Mouse (Mus musculus): ENCODE results near the gene Dedd2.

Gene Dedd2

DNA sequence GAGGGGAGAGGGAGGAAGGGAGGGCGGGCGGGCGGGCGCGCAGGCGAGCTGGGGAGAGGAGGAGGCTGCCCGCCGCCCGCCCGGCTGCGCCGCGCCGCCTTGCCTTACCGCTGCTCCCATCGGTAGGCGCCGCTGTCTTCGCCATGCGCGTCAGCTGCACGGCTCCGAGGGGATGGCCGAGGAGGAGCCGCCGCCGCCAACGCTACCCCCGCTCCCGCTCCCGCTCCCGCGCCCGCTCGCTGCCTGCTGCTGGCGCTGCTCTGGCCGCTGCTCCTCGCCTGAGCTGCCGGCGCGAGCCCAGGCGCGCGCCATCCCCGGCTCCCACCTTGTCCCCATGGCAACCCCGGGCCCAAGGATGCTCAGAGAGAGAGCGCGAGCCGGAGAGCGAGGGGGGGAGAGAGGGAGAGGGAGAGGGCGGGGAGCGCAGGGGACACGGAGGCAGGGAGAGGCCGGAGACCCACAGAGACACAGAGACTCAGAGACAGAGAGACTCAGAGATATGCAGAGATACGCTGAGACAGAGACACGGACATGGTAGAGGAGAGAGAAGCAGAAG lies 40.7 kb downstream of the Dedd2 start, which contains the start of gene Pou2f2:
Gene Pou2f2, minus strand, starts transcription at position 121 of the 556 bp plus-strand sequence.
- no peak for DNase-seq (ENCODE audit: low read depth, low spot score)

DNA sequence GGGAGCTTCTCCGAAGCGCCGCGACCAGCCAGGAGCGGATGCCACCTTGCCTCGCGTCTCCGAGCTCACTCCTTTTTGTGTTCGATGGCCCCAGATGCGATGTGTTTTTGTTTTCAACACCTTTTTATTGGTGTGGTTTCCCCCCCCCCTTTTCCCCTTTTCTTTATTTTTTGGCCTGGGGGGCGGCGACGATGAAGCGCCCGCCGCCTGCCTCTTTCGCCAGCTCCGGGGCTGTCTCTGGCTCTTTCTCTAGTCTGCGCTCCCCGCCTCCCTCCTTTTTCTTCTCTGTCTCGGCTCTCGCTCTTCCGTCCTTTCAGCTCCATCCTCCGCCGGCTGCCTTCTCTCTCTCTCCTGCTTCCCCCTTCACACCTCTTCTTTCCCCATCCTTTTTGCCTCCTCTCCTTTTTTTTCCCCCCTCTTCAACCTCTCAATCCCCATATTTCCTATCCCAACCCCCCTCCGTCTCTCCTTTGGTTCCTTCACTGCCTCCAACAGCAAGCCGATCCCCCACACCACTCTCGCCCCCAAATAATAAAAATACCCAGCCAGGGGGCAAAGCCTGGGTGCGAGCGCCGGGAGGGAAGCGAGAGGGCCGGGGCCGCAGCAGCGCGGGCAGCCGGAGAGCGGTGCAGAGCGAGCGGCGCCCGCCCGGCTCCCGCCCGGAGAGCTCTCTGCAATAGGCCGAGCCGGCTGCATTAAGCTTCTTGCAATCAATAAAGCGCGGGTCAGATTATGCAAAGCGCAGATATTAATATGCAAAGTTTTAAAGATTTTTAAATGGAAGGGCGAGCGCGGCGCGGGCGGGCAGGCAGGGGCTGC lies 41.4 kb downstream of the Dedd2 start:
- peak; percentile 65 for DNase-seq (ENCODE audit: low read depth, low spot score)

DNA sequence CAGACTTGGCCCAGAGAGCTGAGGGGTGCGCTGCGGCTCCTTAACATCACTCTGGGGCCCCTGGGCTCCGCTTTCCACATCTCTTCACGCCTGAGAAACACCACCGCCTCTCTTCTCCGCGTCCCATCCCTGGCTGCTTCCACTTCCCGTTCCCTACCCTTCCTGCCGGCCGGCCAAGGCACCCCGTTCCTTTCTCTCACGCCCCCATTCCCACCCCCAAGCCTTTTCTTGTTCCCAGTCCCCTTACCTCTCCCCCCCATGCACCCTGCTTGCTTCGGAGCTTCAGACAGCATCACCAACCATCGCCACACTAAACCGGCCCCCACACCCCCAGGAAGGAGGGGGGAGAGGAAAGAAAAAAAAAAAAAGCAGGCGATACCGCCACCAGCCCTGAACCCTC lies 42.1 kb downstream of the Dedd2 start:
- DNase-seq (ENCODE audit: low read depth, low spot score), result no peak

DNA sequence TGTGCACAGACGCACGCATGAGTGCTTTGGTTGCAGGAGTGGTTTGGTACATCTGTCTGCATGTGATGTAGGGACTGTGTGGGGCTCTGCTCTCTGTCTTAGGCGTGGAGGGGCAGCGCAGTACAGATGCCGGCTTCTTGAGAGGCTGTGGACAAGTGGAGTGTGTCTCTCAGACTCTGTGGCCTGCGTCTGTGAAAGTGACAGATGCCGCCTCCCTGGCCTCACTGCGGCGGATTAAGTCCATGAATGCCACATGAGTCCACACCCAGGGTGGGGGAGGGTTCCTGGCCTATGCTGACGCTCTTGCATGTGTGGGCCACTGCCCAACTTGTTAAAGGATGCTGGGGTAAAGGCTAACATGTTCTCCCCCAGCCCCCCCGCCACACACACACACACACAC lies 46.1 kb downstream of the Dedd2 start:
- peak; percentile 60 for DNase-seq (ENCODE audit: low read depth, low spot score)

DNA sequence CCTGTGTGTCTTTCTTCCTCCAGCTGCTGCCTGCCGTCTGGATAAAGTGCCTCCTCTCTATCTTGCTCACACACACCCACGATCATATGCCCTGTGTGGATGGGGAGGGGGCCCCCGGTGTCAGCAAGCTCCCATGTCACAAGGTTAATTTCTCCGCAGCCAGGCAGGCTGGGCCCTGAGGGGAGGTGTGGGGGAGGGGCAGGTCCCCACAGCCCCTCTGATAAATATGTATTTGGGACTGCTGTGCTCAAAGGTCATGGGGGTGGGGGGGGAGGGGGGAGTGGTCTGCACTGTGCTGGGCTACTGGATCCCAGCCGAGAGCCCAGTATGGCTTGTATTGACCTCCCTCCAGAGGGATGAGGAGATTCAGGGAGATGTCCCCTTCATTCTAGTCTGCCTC lies 47.7 kb downstream of the Dedd2 start:
- DNase-seq (ENCODE audit: low read depth, low spot score), result no peak

DNA sequence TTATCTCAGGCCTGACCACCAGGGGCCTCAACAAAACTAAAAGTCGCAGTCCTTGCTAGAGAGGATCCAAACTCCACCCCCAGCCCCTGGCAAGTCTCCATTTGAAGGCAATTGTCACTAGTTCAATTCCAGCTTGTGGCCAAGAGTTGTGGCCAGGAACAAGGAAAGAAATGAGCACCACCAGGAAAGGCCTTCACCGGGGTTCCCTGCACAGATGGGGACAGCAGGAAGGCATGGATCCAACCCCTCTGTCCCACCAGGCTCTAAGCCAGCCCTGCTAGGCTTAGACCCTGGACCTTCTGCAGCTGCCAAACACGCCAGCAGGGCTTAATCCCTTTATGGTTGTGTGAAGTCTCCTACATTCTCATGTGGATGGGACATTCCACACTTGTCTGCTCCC lies 49.8 kb downstream of the Dedd2 start:
- DNase-seq (ENCODE audit: low read depth, low spot score), result no peak

DNA sequence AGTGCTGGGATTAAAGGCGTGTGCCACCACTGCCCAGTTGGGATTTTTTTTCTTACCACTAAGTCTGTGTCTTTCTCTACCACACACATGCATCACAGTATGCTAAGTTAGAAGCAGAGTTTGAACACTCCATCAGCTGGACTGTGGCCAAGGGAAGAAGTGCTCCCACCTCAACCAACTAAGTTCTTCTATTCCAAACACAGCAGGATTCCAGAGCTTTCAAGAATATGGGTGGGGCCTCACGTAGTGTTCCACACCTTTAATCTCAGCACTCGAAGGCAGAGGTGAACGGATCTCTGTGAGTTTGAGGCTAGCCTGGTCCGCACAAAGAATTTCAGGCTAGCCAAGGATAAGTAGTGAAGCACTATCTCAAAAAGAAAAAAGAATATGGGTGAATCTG lies 54.3 kb downstream of the Dedd2 start:
- no peak for DNase-seq (ENCODE audit: low read depth, low spot score)

DNA sequence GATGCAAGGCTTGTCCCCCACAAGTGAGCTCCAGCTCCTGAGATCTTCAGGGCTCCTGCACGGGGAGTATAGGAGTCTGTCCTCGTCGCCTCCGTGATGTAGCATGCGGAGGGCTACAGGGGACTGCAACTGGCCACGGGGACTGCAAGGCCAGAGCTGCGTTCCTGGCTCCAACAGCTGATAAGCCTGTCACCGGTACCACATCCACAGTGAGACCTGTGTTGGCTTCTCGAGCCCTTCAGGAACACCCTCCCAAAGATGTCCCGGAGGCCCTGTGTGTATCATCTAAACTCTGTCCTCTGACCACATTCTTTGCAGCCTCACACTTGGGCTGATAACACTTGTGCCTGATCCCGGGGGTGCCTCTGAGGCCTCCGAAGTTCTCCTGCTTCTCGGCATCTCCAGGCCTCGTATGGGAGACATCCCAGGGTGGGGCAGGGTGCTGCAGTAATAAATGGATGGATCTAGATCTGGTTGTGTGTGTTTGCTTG lies 64.2 kb downstream of the Dedd2 start:
- DNase-seq (ENCODE audit: low read depth, low spot score), result no peak

DNA sequence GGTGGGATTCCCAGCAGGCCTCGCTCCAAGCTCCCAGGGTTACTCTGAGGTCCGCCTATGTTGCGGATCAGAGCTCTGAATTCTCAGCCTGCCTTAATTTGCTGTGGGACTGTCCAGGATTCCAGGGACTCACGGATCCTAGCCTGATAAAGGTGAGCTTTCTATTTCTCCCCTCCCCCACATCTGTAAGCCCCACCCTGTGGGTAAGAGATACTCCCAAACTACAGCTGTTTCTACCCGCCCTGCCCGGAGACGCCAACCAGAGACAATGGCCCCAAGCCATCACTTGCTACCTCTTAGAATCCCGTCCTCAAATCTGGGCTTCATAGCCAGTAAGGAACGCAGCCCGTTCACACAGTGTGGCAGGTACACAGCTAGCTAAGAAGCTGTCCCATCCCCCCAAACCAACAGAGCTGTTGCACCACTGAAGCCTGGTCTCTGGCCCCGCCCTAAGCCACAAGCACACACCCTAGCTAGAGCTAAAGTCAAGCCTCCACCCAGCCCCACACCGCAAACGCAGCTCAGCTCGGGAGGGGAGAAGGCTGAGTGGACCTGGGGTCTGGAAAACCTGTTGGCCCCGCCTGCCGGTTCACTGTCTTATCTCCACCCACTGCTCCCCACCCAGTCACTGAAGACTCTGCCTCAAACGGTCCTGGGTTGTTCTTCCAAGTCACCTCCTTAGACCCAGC lies 64.8 kb downstream of the Dedd2 start:
- DNase-seq (ENCODE audit: low read depth, low spot score), result no peak

DNA sequence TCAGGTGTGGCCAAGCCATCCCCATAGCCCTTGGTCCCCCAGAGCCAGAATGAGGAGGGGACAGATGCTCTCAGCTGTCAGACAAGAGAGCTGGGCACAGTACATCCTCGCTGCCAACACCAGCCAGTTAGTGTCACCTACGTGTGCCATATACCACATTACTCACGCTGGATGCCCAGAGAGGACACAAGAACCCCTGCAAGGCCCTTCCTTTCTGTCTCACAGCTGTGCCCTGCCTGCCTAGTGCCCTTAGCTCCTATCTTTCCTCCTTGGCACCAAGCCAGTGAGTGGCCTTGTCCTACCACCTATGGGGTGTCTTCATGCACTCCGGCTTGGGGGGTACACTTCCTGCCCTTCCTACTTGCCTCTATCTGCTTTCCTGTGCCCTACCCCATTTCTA lies 65.8 kb downstream of the Dedd2 start:
- no peak for DNase-seq (ENCODE audit: low read depth, low spot score)

DNA sequence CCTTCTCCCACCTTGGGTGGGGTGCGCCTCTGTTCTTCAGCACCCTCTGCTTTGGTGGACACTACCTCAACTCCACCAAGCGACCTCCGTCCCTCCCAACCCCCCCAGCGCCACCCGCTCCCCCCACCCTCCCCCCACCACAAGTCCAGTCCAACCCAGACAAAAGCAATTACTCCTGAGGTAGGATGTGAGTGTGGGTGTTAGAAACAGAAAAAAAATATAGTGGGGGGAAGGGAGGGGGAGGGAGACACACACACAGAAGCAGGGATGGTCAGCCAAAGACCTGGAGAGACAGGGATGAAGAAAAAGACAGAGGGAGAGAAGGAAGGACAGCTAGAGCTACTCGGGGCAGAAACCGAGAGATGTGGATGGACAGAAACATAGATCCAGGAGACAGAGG lies 66.6 kb downstream of the Dedd2 start:
- no peak for DNase-seq (ENCODE audit: low read depth, low spot score)

DNA sequence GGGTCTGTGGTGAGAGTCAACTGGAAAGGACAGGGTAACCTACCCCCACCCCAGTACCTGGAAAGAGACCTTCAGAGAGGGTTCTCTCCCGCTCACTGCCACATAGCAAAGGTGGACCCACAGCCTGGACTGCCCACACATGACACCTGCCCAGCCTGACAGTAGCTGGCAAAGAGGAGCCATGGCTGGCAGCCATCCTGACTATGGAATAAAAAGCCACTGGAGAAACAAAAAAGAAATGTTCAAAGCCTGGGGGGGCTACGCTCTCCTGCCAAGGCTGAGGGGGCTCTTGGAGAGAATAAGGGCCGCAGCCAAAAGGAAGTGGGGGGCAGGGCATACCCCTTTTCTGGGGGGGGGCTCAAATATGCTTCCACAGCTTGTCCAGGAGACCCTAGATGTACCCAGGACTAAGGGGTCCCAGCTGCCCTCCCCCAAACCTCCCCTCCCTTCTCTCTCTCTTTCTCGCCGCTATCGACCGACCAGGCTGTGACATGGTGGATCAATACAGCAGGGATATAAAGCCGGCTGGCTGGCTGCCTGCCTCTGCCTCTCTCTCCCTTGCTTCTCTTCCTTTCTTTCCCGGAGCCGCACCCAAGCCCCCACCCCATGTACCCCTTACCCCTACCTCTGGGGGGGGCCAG lies 68.4 kb downstream of the Dedd2 start:
- no peak for DNase-seq (ENCODE audit: low read depth, low spot score)

DNA sequence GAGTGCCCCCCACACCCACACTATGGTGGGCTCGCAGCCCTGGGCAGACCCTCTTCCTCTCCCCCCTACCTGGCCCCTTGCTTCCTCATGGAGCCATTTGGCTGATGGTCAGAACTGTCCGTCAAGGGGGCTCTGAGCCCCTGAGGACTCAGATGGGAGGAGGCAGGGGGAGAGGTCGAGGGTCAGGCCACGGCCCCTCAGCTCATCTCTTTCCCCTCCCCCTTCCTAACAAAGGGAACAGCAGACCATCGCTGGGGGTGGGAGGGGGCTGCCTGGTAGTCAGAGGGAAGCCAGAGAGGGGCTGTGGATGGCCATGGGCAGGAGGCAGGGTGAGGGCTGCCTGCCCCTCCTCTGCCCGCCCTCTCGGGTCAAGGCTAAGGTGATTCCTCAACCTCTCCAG lies 69.4 kb downstream of the Dedd2 start:
- no peak for DNase-seq (ENCODE audit: low read depth, low spot score)

DNA sequence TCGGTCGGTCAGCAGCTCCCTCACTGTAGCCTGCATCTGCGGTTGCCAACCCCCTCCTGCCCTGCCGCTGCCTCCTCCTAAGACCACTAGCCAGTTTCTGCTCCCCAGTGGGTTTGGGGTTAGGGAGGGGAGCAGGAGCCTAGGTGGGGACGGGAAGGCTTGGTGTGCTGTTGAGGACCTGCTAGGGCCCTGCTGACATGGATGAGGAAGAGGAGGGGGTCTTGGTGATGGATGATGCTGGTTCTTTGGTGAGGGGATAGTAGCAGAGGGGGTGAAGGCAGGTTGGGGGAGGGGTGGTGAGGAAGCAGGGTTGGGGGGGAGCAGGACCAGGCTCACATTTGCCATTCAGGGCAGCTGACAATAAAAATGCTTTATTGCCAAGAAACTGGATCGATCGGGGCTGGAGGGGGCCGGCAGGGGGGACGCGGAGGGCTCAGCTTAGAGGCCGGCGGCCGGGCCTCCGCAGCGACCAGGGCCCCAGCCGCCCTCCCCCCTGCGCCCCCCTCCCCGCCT lies 70.2 kb downstream of the Dedd2 start:
- no peak for DNase-seq (ENCODE audit: low read depth, low spot score)

Measured in retina, adult 2 months (tissue).